Mouse (Mus musculus) G1E (cell line): ENCODE measurements around the gene Mapk3. TPM values are rescaled to one million over a fixed set of nuclear protein-coding genes. Genes with fewer than 3 reads are reported as not detected.

Experiments
- ATAC-seq: 2 replicates; pipeline ENCODE4 v1.8.0; 2016; ENCODE audit warnings: mild to moderate bottlenecking; ENCODE audit not compliant: insufficient number of reproducible peaks, poor library complexity, low FRiP score, severe bottlenecking; ENCODE audit errors: extremely low read depth
- DNase-seq: peaks from one replicate; pipeline ENCODE4 v3.0.0; 2012; ENCODE audit warnings: low spot score
- H3K27me3 ChIP-seq: 2 replicates; pipeline ENCODE4 v1.6.1; 2012; ENCODE audit warnings: mild to moderate bottlenecking, low read length, inconsistent platforms; ENCODE audit not compliant: insufficient read depth
- H3K36me3 ChIP-seq: replicated peaks from 2 replicates; pipeline ENCODE3; 2012; ENCODE audit warnings: mild to moderate bottlenecking, inconsistent platforms
- H3K4me1 ChIP-seq: 2 replicates; pipeline ENCODE4 v1.6.1; 2012; ENCODE audit warnings: low read depth, low read length, inconsistent platforms, mixed read lengths; ENCODE audit not compliant: insufficient read depth
- H3K4me3 ChIP-seq: 2 replicates; pipeline ENCODE4 v1.5.1; 2012; ENCODE audit warnings: low read depth, mild to moderate bottlenecking, inconsistent platforms, low read length, moderate library complexity, mixed read lengths
- H3K9me3 ChIP-seq: replicated peaks from 2 replicates; pipeline ENCODE4 v1.6.1; 2012; ENCODE audit warnings: inconsistent platforms
- CTCF ChIP-seq: IDR thresholded peaks from 2 replicates; pipeline ENCODE4 v1.5.1; 2012; ENCODE audit warnings: low read depth, low read length, inconsistent platforms, mixed read lengths
- GATA1 ChIP-seq: IDR thresholded peaks from 2 replicates; pipeline ENCODE4 v1.6.1; 2012; ENCODE audit warnings: borderline replicate concordance, low read length, inconsistent platforms, mixed read lengths
- GATA2 ChIP-seq: IDR thresholded peaks from 2 replicates; pipeline ENCODE4 v1.6.1; 2012; ENCODE audit warnings: low read depth, low read length, inconsistent platforms, borderline replicate concordance
- POLR2AphosphoS5 ChIP-seq: IDR thresholded peaks from 2 replicates; pipeline ENCODE4 v1.6.1; 2012; ENCODE audit warnings: low read depth, low read length, inconsistent platforms; ENCODE audit not compliant: insufficient replicate concordance
- TAL1 ChIP-seq: conservative IDR thresholded peaks from 2 replicates; pipeline ENCODE4 v1.6.1; 2012; ENCODE audit warnings: low read depth, low read length, inconsistent platforms, mixed read lengths
- polyA plus RNA-seq: library from polyadenylated mRNA; stranded (reverse); fragments of >175 nt; gene quantifications from 2 replicates; pipeline ENCODE4 v1.2.3, GENCODE M21; 2012
- total RNA-seq, 2 experiments: library from RNA; stranded (forward) in 1 of 2; stranded (reverse) in 1 of 2; fragments of 200-1000 nt in 1 of 2; fragments of >200 nt in 1 of 2; fragmentation: Nextera tagmentation in 1 of 2; gene quantifications; 2 replicates each; pipeline ENCODE4 v1.2.3; 2014 to 2017

The Mapk3 gene
- total and polyA plus RNA-seq, 3 experiments: 18.2 to 91.6 (median 68.8) TPM

GRCm38 (mm10) chr7:126795387-126796317, 36.3 kb downstream of the Mapk3 start:
- no peak for TF ChIP-seq POLR2AphosphoS5
- TF ChIP-seq GATA1: no peak
- no peak for TF ChIP-seq TAL1
- no peak; the same call in 1 of the 2 replicates for TF ChIP-seq CTCF
- TF ChIP-seq GATA2: no peak
- H3K4me3 ChIP-seq: peak overlapping the region; percentile 99
- peaks cover 60% of the 10 kb centered on the region for H3K36me3 ChIP-seq
- DNase-seq (no peak), ATAC-seq (no peak)
- peaks cover 68% of the 10 kb centered on the region for H3K4me1 ChIP-seq
- no peaks in the 10 kb centered on the region for H3K9me3 ChIP-seq
- no peaks in the 10 kb centered on the region for H3K27me3 ChIP-seq

GRCm38 (mm10) chr7:126796350-126796932, 37.0 kb downstream of the Mapk3 start:
- H3K4me3 ChIP-seq: peak overlapping the region; percentile 99
- peaks cover 70% of the 10 kb centered on the region for H3K4me1 ChIP-seq
- DNase-seq: no peak
- H3K9me3 ChIP-seq: no peaks in the 10 kb centered on the region
- no peaks in the 10 kb centered on the region for H3K27me3 ChIP-seq
- no peak for TF ChIP-seq TAL1
- no peak for TF ChIP-seq GATA2
- no peak for TF ChIP-seq GATA1
- peak; percentile 28; the same call in 1 of the 2 replicates for TF ChIP-seq CTCF
- ATAC-seq: no peak
- peaks cover 58% of the 10 kb centered on the region for H3K36me3 ChIP-seq

- no peak for ATAC-seq
- H3K4me1 ChIP-seq: peaks cover 78% of the 10 kb centered on the region
- no peak for TF ChIP-seq TAL1
- TF ChIP-seq POLR2AphosphoS5: peak; percentile 38; the same call in 1 of the 2 replicates
Observed at GRCm38 (mm10) chr7:126797411-126798126, 38.2 kb downstream of the Mapk3 start, which contains the start of gene Fam57b. Gene Fam57b (plus strand): TSS chr7:126797668.

DNA sequence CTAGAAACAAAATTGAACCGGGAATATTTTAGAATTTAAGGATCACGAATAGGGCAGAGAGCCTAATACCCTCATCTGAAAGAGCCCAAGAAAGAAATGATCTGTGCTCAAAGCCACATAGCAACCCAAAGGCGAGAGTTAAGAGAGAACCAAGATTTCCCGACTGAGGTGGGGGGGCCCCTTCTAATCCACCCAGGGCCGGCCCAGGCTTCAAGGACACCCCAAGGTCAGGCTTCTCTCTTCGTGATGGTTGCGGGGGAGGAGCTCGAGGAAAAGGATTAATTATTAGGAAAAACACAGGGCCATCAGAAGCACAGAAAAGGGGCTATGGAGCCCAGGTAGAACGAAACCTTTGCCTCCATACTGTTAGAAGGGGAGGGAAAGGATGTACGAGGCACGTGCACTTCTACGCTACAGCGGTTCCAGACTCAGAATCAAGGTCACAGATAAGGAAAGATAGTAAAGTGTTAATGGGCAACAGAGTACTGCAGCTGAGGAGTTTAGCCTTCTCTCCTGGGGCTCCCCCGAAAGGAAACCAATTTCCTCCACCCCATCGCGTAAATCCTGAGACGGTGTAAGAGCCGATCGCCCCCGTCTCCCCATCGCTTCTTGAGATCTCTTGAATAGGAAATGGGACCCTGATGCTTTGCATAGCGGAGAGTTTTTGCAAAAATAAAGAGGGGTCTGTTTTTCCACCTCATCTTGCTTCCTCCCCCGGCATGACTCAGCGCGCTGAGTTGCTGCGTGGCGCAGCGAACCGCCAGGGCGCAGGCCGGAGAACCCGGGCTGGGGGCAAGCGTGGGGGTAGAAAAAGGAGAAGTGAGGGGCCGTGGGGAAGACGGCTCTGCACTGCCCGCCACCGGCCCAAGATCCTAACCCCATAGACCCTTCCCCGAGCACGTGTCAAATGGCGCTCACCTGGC, 39.0 kb downstream of the Mapk3 start:
- DNase-seq (peak; percentile 53), ATAC-seq (no peak)
- peaks cover 59% of the 10 kb centered on the region for H3K36me3 ChIP-seq
- peak overlapping the region; percentile 99 for H3K4me3 ChIP-seq
- H3K4me1 ChIP-seq: peaks cover 78% of the 10 kb centered on the region
- TF ChIP-seq POLR2AphosphoS5: peak; percentile 80; the same call in 1 of the 2 replicates
- TF ChIP-seq GATA2: no peak
- no peaks in the 10 kb centered on the region for H3K27me3 ChIP-seq
- H3K9me3 ChIP-seq: no peaks in the 10 kb centered on the region

More at GRCm38 (mm10) chr7:126797411-126798126, 38.2 kb downstream of the Mapk3 start, which contains the start of gene Fam57b:
- Histone ChIP-seq H3K36me3 (peaks cover 61% of the 10 kb centered on the region), H3K9me3 (no peaks in the 10 kb centered on the region), H3K4me3 (peak within 1 kb of the TSS; percentile 99), H3K27me3 (no peaks in the 10 kb centered on the region)
- no peak for DNase-seq

GRCm38 (mm10) chr7:126799050-126799467, 39.7 kb downstream of the Mapk3 start:
- TF ChIP-seq GATA1: no peak
- H3K36me3 ChIP-seq: peaks cover 52% of the 10 kb centered on the region
- peak overlapping the region; percentile 99 for H3K4me3 ChIP-seq
- peak; percentile 84 for ATAC-seq
- peaks cover under 1% of the 10 kb centered on the region; the same call in 1 of the 2 replicates for H3K27me3 ChIP-seq
- peaks cover 78% of the 10 kb centered on the region for H3K4me1 ChIP-seq
- DNase-seq: peak; percentile 94
- H3K9me3 ChIP-seq: no peaks in the 10 kb centered on the region
